Mouse (Mus musculus): ENCODE measurements around the gene Cd2bp2.

DNA sequence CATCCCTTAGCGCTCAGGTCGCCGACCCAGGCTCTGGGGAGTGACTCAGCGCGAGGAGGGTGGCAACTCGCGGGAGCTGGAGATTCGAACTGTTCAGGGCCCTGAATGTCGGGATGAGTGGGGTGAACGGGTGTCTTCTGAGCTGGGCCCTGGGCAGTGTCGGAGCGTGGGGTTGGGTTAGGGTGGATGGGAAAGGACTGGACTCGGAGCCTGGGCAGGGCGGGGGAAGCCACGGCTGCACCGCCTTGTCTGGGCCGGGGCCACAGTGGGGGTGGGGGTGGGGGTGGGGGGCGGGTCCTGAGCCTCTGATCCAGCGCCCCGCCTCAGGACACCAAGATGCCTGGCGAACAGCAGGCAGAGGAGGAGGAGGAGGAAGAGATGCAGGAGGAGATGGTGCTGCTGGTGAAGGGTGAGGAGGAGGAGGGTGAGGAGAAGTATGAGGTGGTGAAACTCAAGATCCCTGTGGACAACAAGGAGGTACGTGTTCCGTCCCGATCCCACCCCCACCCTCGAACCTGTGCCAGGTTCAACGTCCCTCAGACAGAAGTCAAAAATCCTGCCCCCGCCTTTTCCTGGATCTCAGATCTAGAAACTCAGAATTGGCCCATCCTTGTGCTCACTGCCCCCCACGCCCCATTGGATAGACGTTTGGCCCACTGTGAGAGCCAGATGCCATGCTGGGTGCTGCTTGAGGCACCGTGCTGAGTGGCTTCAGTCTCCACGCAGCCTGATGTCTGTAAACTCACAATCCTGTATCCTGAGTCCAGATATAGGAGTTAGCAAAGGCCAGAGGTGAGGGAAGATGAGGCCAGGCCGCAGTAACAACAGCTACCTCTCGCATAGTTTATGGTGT, 49.0 kb upstream of the Cd2bp2 start:
- TF ChIP-seq CTCF (IDR thresholded peaks at IDR 0.05; ENCODE audit: borderline replicate concordance, control insufficient read depth, extremely low read depth, insufficient read depth, low read length, poor library complexity) (no peak), POLR2A (IDR thresholded peaks at IDR 0.05; ENCODE audit: control insufficient read depth, extremely low read depth, insufficient read depth, low read length, poor library complexity) (no peak; the same call in 1 of the 2 replicates)

Measured in thymus, adult 2 months (tissue).